33 mouse cellular contexts compared by ENCODE assay signal in genomic region chr7:128000068-128000950, GRCm38 (mm10). TPM values are rescaled to one million over a fixed set of nuclear protein-coding genes. Genes with fewer than 3 reads are reported as not detected.
DNase-seq lines count a peak whose midpoint lies in the region; ATAC-seq and TF ChIP-seq lines count a peak whose summit lies in the region.
"Had no signal": no experiment of that assay in that cellular context is flagged by ENCODE, and none has a peak within 500 bp of the region (broad histone marks: within the 10 kb centered on the region; RNA-seq: fewer than 3 reads in every experiment).

No protein-coding gene starts in this region.

- no peaks in the 10 kb centered on the region for H3K9me3 ChIP-seq in midbrain, embryonic 11.5 days (ENCODE audit: control insufficient read depth, low read length)
- H3K9me3 ChIP-seq in midbrain, embryonic 14.5 days (ENCODE audit: control insufficient read depth, low read length), result no peaks in the 10 kb centered on the region
- no peaks in the 10 kb centered on the region for H3K9me3 ChIP-seq in intestine, embryonic 16.5 days (ENCODE audit: control insufficient read depth, low read length)
- H3K9me3 ChIP-seq: forebrain, embryonic 12.5 days; heart, embryonic 12.5 days; hindbrain, embryonic 15.5 days; kidney, embryonic 15.5 days; limb, embryonic 13.5 days; liver, embryonic 13.5 days; midbrain, embryonic 12.5 days; neural tube, embryonic 15.5 days had no signal

- DNase-seq in heart, adult 2 months, result no peak
- DNase-seq in heart, adult 11 months, result no peak
- DNase-seq in midbrain, embryonic 11.5 days (ENCODE audit: low spot score, missing footprints), result peak; percentile 77
- no peak for DNase-seq in midbrain, embryonic 14.5 days
- DNase-seq in adrenal gland, postnatal 36 days, result peak; percentile 34 to 49
- DNase-seq in spleen, postnatal 14 days (ENCODE audit: low spot score in 2 of 2), result no peak
- DNase-seq: B cell, adult 2 months; cerebellum, adult 18-20 months; cerebellum, postnatal 10 days; forebrain, postnatal 0 days; gastrocnemius, postnatal 14 days; kidney, adult 18-20 months; kidney, postnatal 25 days; liver, embryonic 13.5 days; lung, adult 2 months; retina, postnatal 1 day; right cerebral cortex, postnatal 14 days; thymus, postnatal 14 days had no signal

- H3K36me3 ChIP-seq in heart, adult 2 months (ENCODE audit: control insufficient read depth, insufficient read depth, low read length), result peaks cover 5% of the 10 kb centered on the region; the same call in 1 of the 2 replicates
- no peaks in the 10 kb centered on the region for H3K36me3 ChIP-seq in midbrain, embryonic 11.5 days (ENCODE audit: control insufficient read depth, insufficient read depth, low read length)
- no peaks in the 10 kb centered on the region for H3K36me3 ChIP-seq in midbrain, embryonic 14.5 days (ENCODE audit: control insufficient read depth, insufficient read depth, low read length)
- no peaks in the 10 kb centered on the region for H3K36me3 ChIP-seq in intestine, embryonic 16.5 days (ENCODE audit: control insufficient read depth, insufficient read depth, low read length)
- H3K36me3 ChIP-seq: forebrain, embryonic 12.5 days; heart, embryonic 12.5 days; hindbrain, embryonic 15.5 days; kidney, embryonic 15.5 days; limb, embryonic 13.5 days; liver, embryonic 13.5 days; midbrain, embryonic 12.5 days; neural tube, embryonic 15.5 days had no signal

- H3K9ac ChIP-seq in heart, adult 2 months (ENCODE audit: low read depth, low read length), result no peak overlapping the region
- no peak overlapping the region for H3K9ac ChIP-seq in midbrain, embryonic 11.5 days (ENCODE audit: low read length)
- no peak overlapping the region for H3K9ac ChIP-seq in midbrain, embryonic 14.5 days (replicated peaks; ENCODE audit: low read length)
- no peak overlapping the region for H3K9ac ChIP-seq in intestine, embryonic 16.5 days (ENCODE audit: low read depth, low read length)
- H3K9ac ChIP-seq: forebrain, embryonic 12.5 days; forebrain, postnatal 0 days; heart, embryonic 12.5 days; hindbrain, embryonic 15.5 days; kidney, embryonic 15.5 days; limb, embryonic 13.5 days; liver, embryonic 13.5 days; midbrain, embryonic 12.5 days; neural tube, embryonic 15.5 days had no signal

- H3K4me1 ChIP-seq in heart, adult 2 months (ENCODE audit: control insufficient read depth, insufficient read depth, low read length), result peaks cover 5% of the 10 kb centered on the region; the same call in 1 of the 2 replicates
- peaks cover 3% of the 10 kb centered on the region; the same call in 1 of the 2 replicates for H3K4me1 ChIP-seq in midbrain, embryonic 11.5 days (ENCODE audit: control insufficient read depth, insufficient read depth, low read length)
- H3K4me1 ChIP-seq in midbrain, embryonic 14.5 days (ENCODE audit: control insufficient read depth, insufficient read depth, low read length), result no peaks in the 10 kb centered on the region
- peaks cover 15% of the 10 kb centered on the region for H3K4me1 ChIP-seq in intestine, embryonic 16.5 days (ENCODE audit: control insufficient read depth, insufficient read depth, low read length)
- H3K4me1 ChIP-seq: hindbrain, embryonic 15.5 days; midbrain, embryonic 12.5 days; neural tube, embryonic 15.5 days had no signal

- ATAC-seq in midbrain, embryonic 11.5 days (ENCODE audit: low FRiP score), result no peak
- no peak for ATAC-seq in midbrain, embryonic 14.5 days (ENCODE audit: low FRiP score, low TSS enrichment)
- ATAC-seq in intestine, embryonic 16.5 days, result no peak
- ATAC-seq: activated CD4-positive, CD25-positive, alpha-beta regulatory T cell, adult 4 months; forebrain, postnatal 0 days; inflammation-experienced regulatory T-cells, adult 6 months had no signal

- TF ChIP-seq EP300 in heart, adult 2 months (IDR thresholded peaks at IDR 0.05; ENCODE audit: insufficient read depth, low read depth, low read length), result no peak

- TF ChIP-seq CTCF in heart, adult 2 months (IDR thresholded peaks at IDR 0.05), result no peak

- intact Hi-C loops in heart, adult 2 months (cut with DNase I), result no loop called here

- H3K27me3 ChIP-seq in heart, adult 2 months (ENCODE audit: control insufficient read depth, insufficient read depth, low read length), result no peaks in the 10 kb centered on the region
- peaks cover 2% of the 10 kb centered on the region; the same call in 1 of the 2 replicates for H3K27me3 ChIP-seq in midbrain, embryonic 11.5 days (ENCODE audit: control insufficient read depth, insufficient read depth, low read length)
- no peaks in the 10 kb centered on the region for H3K27me3 ChIP-seq in midbrain, embryonic 14.5 days (ENCODE audit: control insufficient read depth, insufficient read depth, low read length)
- no peaks in the 10 kb centered on the region for H3K27me3 ChIP-seq in intestine, embryonic 16.5 days (replicated peaks; ENCODE audit: control insufficient read depth, insufficient read depth, low read length)
- H3K27me3 ChIP-seq: hindbrain, embryonic 15.5 days; neural tube, embryonic 15.5 days had no signal

- WGBS in heart, adult 2 months, result 3% methylated on average over 1 of the region's 1 CpGs
- WGBS in midbrain, embryonic 11.5 days, result 90% methylated on average over 1 of the region's 1 CpGs
- 88% methylated on average over 1 of the region's 1 CpGs for WGBS in midbrain, embryonic 14.5 days
- 77% methylated on average over 1 of the region's 1 CpGs for WGBS in intestine, embryonic 16.5 days

- H3K27ac ChIP-seq in heart, adult 2 months, result peak overlapping the region; percentile 45
- no peak overlapping the region for H3K27ac ChIP-seq in midbrain, embryonic 11.5 days (ENCODE audit: low read depth, low read length)
- H3K27ac ChIP-seq in midbrain, embryonic 14.5 days (replicated peaks; ENCODE audit: low read depth, low read length), result no peak overlapping the region
- H3K27ac ChIP-seq in intestine, embryonic 16.5 days (ENCODE audit: low read length), result no peak overlapping the region
- H3K27ac ChIP-seq: forebrain, embryonic 12.5 days; hindbrain, embryonic 15.5 days; kidney, embryonic 15.5 days; left cerebral cortex, adult 2 months; limb, embryonic 13.5 days; liver, embryonic 13.5 days; midbrain, embryonic 12.5 days; neural tube, embryonic 15.5 days had no signal

- no peak for TF ChIP-seq POLR2A in heart, adult 2 months (IDR thresholded peaks at IDR 0.05; ENCODE audit: insufficient read depth, low read depth, low read length)

- no peak overlapping the region for H3K4me3 ChIP-seq in heart, adult 2 months
- H3K4me3 ChIP-seq in midbrain, embryonic 11.5 days (ENCODE audit: low read depth, low read length), result no peak overlapping the region
- no peak overlapping the region for H3K4me3 ChIP-seq in midbrain, embryonic 14.5 days (replicated peaks; ENCODE audit: low read depth, low read length)
- no peak overlapping the region for H3K4me3 ChIP-seq in intestine, embryonic 16.5 days (ENCODE audit: low read length)
- H3K4me3 ChIP-seq: forebrain, embryonic 12.5 days; heart, embryonic 12.5 days; hindbrain, embryonic 15.5 days; kidney, embryonic 15.5 days; left cerebral cortex, adult 2 months; limb, embryonic 13.5 days; liver, embryonic 13.5 days; midbrain, embryonic 12.5 days; neural tube, embryonic 15.5 days had no signal

- no peaks in the 10 kb centered on the region for H3K79me2 ChIP-seq in heart, adult 2 months (replicated peaks; ENCODE audit: control insufficient read depth, insufficient read depth, low read length)

- H3K4me2 ChIP-seq in midbrain, embryonic 11.5 days, result no peak overlapping the region
- H3K4me2 ChIP-seq in midbrain, embryonic 14.5 days (ENCODE audit: low read length), result no peak overlapping the region
- H3K4me2 ChIP-seq in intestine, embryonic 16.5 days (ENCODE audit: low read depth, low read length), result no peak overlapping the region
- H3K4me2 ChIP-seq: forebrain, embryonic 12.5 days; heart, embryonic 12.5 days; hindbrain, embryonic 15.5 days; kidney, embryonic 15.5 days; limb, embryonic 13.5 days; liver, embryonic 13.5 days; midbrain, embryonic 12.5 days; neural tube, embryonic 15.5 days had no signal

RNA-seq across cellular contexts. Expression of gene Trim72, which starts 3.4 kb away (rescaled TPM):
- 100 to 1,000 TPM; 252 to 303 TPM for total RNA-seq in heart, adult 2 months (2021)
- polyA plus RNA-seq in heart, adult 2 months (2012; rRNA removed), result 218 and 278 TPM in 2 replicates
- 0.07 TPM in 1 of 2 replicates, not detected in the other for polyA plus RNA-seq in midbrain, embryonic 11.5 days (2014; fragmentation: Nextera tagmentation; extraction: Ambion mirVana)
- polyA plus RNA-seq in midbrain, embryonic 14.5 days (2014; fragmentation: Nextera tagmentation; extraction: Ambion mirVana), result not detected in 2 replicates
- under 1 TPM in 1 of 2 experiments, not detected in 1; 0.20 TPM for total RNA-seq in adrenal gland, postnatal 36 days (2021)
- 0.38 and 0.60 TPM in 2 replicates for polyA plus RNA-seq in intestine, embryonic 16.5 days (2015; fragmentation: Nextera tagmentation; extraction: Ambion mirVana)
- total RNA-seq: common myeloid progenitor, adult 5-6 weeks; granulocyte monocyte progenitor cell, adult 5-6 weeks; hematopoietic stem cell, adult 5-6 weeks; megakaryocyte, adult 5-6 weeks had no signal
- polyA plus RNA-seq: forebrain, embryonic 12.5 days; forebrain, postnatal 0 days; hindbrain, embryonic 15.5 days; inflammation-experienced regulatory T-cells, adult 6 months; liver, embryonic 13.5 days; midbrain, embryonic 12.5 days had no signal

RNA-seq across cellular contexts. Expression of gene Pycard, which starts 6.6 kb away (rescaled TPM):
- total RNA-seq in heart, adult 2 months (2021), result 1 to 10 TPM; 6.9 to 8.8 TPM
- polyA plus RNA-seq in heart, adult 2 months (2012; rRNA removed), result 28.3 and 32.8 TPM in 2 replicates
- polyA plus RNA-seq in midbrain, embryonic 11.5 days (2014; fragmentation: Nextera tagmentation; extraction: Ambion mirVana), result 5.5 and 6.7 TPM in 2 replicates
- polyA plus RNA-seq in midbrain, embryonic 14.5 days (2014; fragmentation: Nextera tagmentation; extraction: Ambion mirVana), result 4.4 and 7.5 TPM in 2 replicates
- total RNA-seq in adrenal gland, postnatal 36 days (2021), result 1 to 10 TPM; 3.6 to 5.4 TPM
- polyA plus RNA-seq in intestine, embryonic 16.5 days (2015; fragmentation: Nextera tagmentation; extraction: Ambion mirVana), result 623 and 626 TPM in 2 replicates

RNA-seq across cellular contexts. Expression of gene Fus, which starts 33.1 kb away (rescaled TPM):
- 100 to 1,000 TPM; 151 to 181 TPM for total RNA-seq in heart, adult 2 months (2021)
- 222 and 261 TPM in 2 replicates for polyA plus RNA-seq in heart, adult 2 months (2012; rRNA removed)
- 51.6 and 54.4 TPM in 2 replicates for polyA plus RNA-seq in midbrain, embryonic 11.5 days (2014; fragmentation: Nextera tagmentation; extraction: Ambion mirVana)
- 47.9 and 66.9 TPM in 2 replicates for polyA plus RNA-seq in midbrain, embryonic 14.5 days (2014; fragmentation: Nextera tagmentation; extraction: Ambion mirVana)
- total RNA-seq in adrenal gland, postnatal 36 days (2021), result 100 to 1,000 TPM; 170 to 229 TPM
- 204 and 215 TPM in 2 replicates for polyA plus RNA-seq in intestine, embryonic 16.5 days (2015; fragmentation: Nextera tagmentation; extraction: Ambion mirVana)

RNA-seq across cellular contexts. Expression of gene Prss36, which starts 53.8 kb away (rescaled TPM):
- 1 to 10 TPM; 6.0 to 9.7 TPM for total RNA-seq in heart, adult 2 months (2021)
- polyA plus RNA-seq in heart, adult 2 months (2012; rRNA removed), result 21.4 and 23.1 TPM in 2 replicates
- polyA plus RNA-seq in midbrain, embryonic 11.5 days (2014; fragmentation: Nextera tagmentation; extraction: Ambion mirVana), result 9.4 and 9.6 TPM in 2 replicates
- 10.4 and 12.0 TPM in 2 replicates for polyA plus RNA-seq in midbrain, embryonic 14.5 days (2014; fragmentation: Nextera tagmentation; extraction: Ambion mirVana)
- total RNA-seq in adrenal gland, postnatal 36 days (2021), result 10 to 100 TPM in 1 of 2 experiments, 1 to 10 TPM in 1; 6.7 to 10.7 TPM
- 9.6 and 10.3 TPM in 2 replicates for polyA plus RNA-seq in intestine, embryonic 16.5 days (2015; fragmentation: Nextera tagmentation; extraction: Ambion mirVana)

Comparison
In these comparisons a context has a peak if more than half of its experiments do, and no peak if none do; other contexts are left out.
1. DNase-seq: peak in midbrain, embryonic 11.5 days (single experiment) and adrenal gland, postnatal 36 days (2 of 2); none in heart, adult 2 months (0 of 2), heart, adult 11 months (single experiment), midbrain, embryonic 14.5 days (single experiment) and spleen, postnatal 14 days (0 of 2).
2. RNA of gene Trim72, which starts 3.4 kb away (polyA plus RNA-seq): 218 to 278 TPM in heart, adult 2 months; 0.38 to 0.60 TPM in intestine, embryonic 16.5 days, 0.07 TPM in midbrain, embryonic 11.5 days and not detected in midbrain, embryonic 14.5 days; every median in the first group is over 100 times any median in the second.
3. RNA of gene Pycard, which starts 6.6 kb away (polyA plus RNA-seq): 623 to 626 TPM in intestine, embryonic 16.5 days; 28.3 to 32.8 TPM in heart, adult 2 months, 4.4 to 7.5 TPM in midbrain, embryonic 14.5 days and 5.5 to 6.7 TPM in midbrain, embryonic 11.5 days; every median in the first group is over 10 times any median in the second.